Mouse (Mus musculus) embryonic fibroblast, embryonic 13.5 days (primary cell): ENCODE results near the gene Ecm1.

Experiments used
- CTCF ChIP-seq: IDR thresholded peaks from 2 replicates; pipeline ENCODE4 v1.5.1; 2011; ENCODE audit warnings: mild to moderate bottlenecking, control low read depth, low read length, moderate library complexity, borderline replicate concordance; ENCODE audit not compliant: insufficient read depth
- POLR2A ChIP-seq: IDR thresholded peaks from 2 replicates; pipeline ENCODE4 v1.6.1; 2011; ENCODE audit warnings: low read depth, mild to moderate bottlenecking, control low read depth, low read length, moderate library complexity

GRCm38 (mm10) chr3:95731802-95732201 lies 7.6 kb downstream of the Ecm1 start:
- TF ChIP-seq CTCF = no peak
- no peak for TF ChIP-seq POLR2A
